Mouse (Mus musculus): ENCODE data around the gene Ttc39d.

GRCm38 (mm10) chr17:80223829-80224228, 16.6 kb downstream of the Ttc39d start:
- TF ChIP-seq CTCF (conservative IDR thresholded peaks at IDR 0.05 in 1 of 2, IDR thresholded peaks at IDR 0.05 in 1 of 2; ENCODE audit: low read depth in 2 of 2, low read length in 2 of 2) (no peak), SMC3 (IDR thresholded peaks at IDR 0.05; ENCODE audit: low read depth, low read length) (no peak), USF1 (IDR thresholded peaks at IDR 0.05; ENCODE audit: low read depth, low read length) (no peak), JUN (IDR thresholded peaks at IDR 0.05; ENCODE audit: insufficient read depth, low read depth, low read length) (no peak), POLR2A (IDR thresholded peaks at IDR 0.05; ENCODE audit: low read depth, low read length) (no peak), UBTF (IDR thresholded peaks at IDR 0.05; ENCODE audit: low read depth, low read length) (no peak), MAZ (IDR thresholded peaks at IDR 0.05; ENCODE audit: low read depth, low read length) (no peak), MEF2A (IDR thresholded peaks at IDR 0.05; ENCODE audit: borderline replicate concordance, low read depth, low read length) (no peak), ZC3H11A (IDR thresholded peaks at IDR 0.05; ENCODE audit: low read depth, low read length) (no peak)

Data from CH12.LX (cell line).